Mouse (Mus musculus): ENCODE results near the gene Fut7. TPM values are rescaled to one million over a fixed set of nuclear protein-coding genes. Genes with fewer than 3 reads are reported as not detected.

The Fut7 gene
- polyA plus RNA-seq (2015; fragmentation: Nextera tagmentation; extraction: Ambion mirVana), result 0.17 and 0.41 TPM in 2 replicates

GRCm38 (mm10) chr2:25422587-25423410 is at the start of gene Fut7:
TSS of gene Fut7 (plus strand) at chr2:25423267.
- H3K36me3 ChIP-seq (replicated peaks), result no peaks in the 10 kb centered on the region
- H3K4me2 ChIP-seq, result no peak within 1 kb of the TSS
- H3K4me3 ChIP-seq, result no peak within 1 kb of the TSS
- no peaks in the 10 kb centered on the region; the same call in 1 of the 2 replicates for H3K27me3 ChIP-seq (replicated peaks)
- ATAC-seq (replicated peaks), result no peak
- 70% methylated on average over 17 of the region's 17 CpGs for WGBS
- H3K27ac ChIP-seq, result no peak within 1 kb of the TSS
- peaks cover 2% of the 10 kb centered on the region; the same call in 1 of the 2 replicates for H3K4me1 ChIP-seq
- no peak within 1 kb of the TSS for H3K9ac ChIP-seq
- no peaks in the 10 kb centered on the region for H3K9me3 ChIP-seq

GRCm38 (mm10) chr2:25373431-25373830 is 49.6 kb upstream of the Fut7 start:
- no peaks in the 10 kb centered on the region for H3K36me3 ChIP-seq (replicated peaks)
- no peak overlapping the region for H3K27ac ChIP-seq
- H3K4me3 ChIP-seq, result peak overlapping the region; percentile 54
- peak overlapping the region; percentile 96 for H3K4me2 ChIP-seq
- H3K27me3 ChIP-seq (replicated peaks), result peaks cover 4% of the 10 kb centered on the region; the same call in 1 of the 2 replicates
- no peaks in the 10 kb centered on the region for H3K9me3 ChIP-seq
- 9% methylated on average over 2 of the region's 2 CpGs for WGBS
- ATAC-seq (replicated peaks), result no peak
- peaks cover 21% of the 10 kb centered on the region for H3K4me1 ChIP-seq
- 0 out of 2 replicates have a peak overlapping the region, but pooled peaks have one; percentile 51 for H3K9ac ChIP-seq

- no peak for ATAC-seq (replicated peaks)
- Histone ChIP-seq H3K4me3 (no peak overlapping the region), H3K27ac (no peak overlapping the region), H3K4me1 (peaks cover 19% of the 10 kb centered on the region), H3K9me3 (no peaks in the 10 kb centered on the region), H3K9ac (no peak overlapping the region), H3K27me3 (replicated peaks) (no peaks in the 10 kb centered on the region), H3K4me2 (no peak overlapping the region), H3K36me3 (replicated peaks) (no peaks in the 10 kb centered on the region)
- 61% methylated on average over 4 of the region's 4 CpGs for WGBS
Observed at GRCm38 (mm10) chr2:25376589-25376988, 46.5 kb upstream of the Fut7 start.

- Histone ChIP-seq H3K4me1 (no peaks in the 10 kb centered on the region), H3K36me3 (replicated peaks) (no peaks in the 10 kb centered on the region), H3K9me3 (no peaks in the 10 kb centered on the region), H3K9ac (no peak overlapping the region), H3K4me2 (no peak overlapping the region), H3K4me3 (no peak overlapping the region), H3K27me3 (replicated peaks) (no peaks in the 10 kb centered on the region), H3K27ac (no peak overlapping the region)
- WGBS, result 83% methylated on average over 5 of the region's 5 CpGs
- no peak for ATAC-seq (replicated peaks)
Observed at GRCm38 (mm10) chr2:25384492-25384891, 38.6 kb upstream of the Fut7 start.

- Histone ChIP-seq H3K36me3 (replicated peaks) (no peaks in the 10 kb centered on the region), H3K9ac (no peak overlapping the region), H3K4me1 (peaks cover 10% of the 10 kb centered on the region), H3K9me3 (no peaks in the 10 kb centered on the region), H3K4me2 (no peak overlapping the region), H3K4me3 (no peak overlapping the region), H3K27ac (no peak overlapping the region), H3K27me3 (replicated peaks) (peaks cover 22% of the 10 kb centered on the region)
- ATAC-seq (replicated peaks), result no peak
- WGBS, result 70% methylated on average over 5 of the region's 5 CpGs
Observed at GRCm38 (mm10) chr2:25391266-25391665, 31.8 kb upstream of the Fut7 start.

GRCm38 (mm10) chr2:25394281-25395221 is 28.5 kb upstream of the Fut7 start:
- Histone ChIP-seq H3K36me3 (replicated peaks) (no peaks in the 10 kb centered on the region), H3K4me1 (peaks cover 11% of the 10 kb centered on the region), H3K27me3 (replicated peaks) (peaks cover 55% of the 10 kb centered on the region), H3K9ac (no peak overlapping the region), H3K9me3 (no peaks in the 10 kb centered on the region), H3K4me3 (no peak overlapping the region), H3K4me2 (no peak overlapping the region), H3K27ac (0 out of 2 replicates have a peak overlapping the region, but pooled peaks have one; percentile 25)
- peak; percentile 34; the same call in 1 of the 2 replicates for ATAC-seq (replicated peaks)
- WGBS, result 27% methylated on average over 3 of the region's 3 CpGs

- ATAC-seq (replicated peaks), result no peak
- peaks cover 65% of the 10 kb centered on the region for H3K27me3 ChIP-seq (replicated peaks)
Observed at GRCm38 (mm10) chr2:25395721-25396596, 27.1 kb upstream of the Fut7 start, which contains the start of gene Entpd2. TSS of gene Entpd2 (plus strand) at chr2:25395874.

GRCm38 (mm10) chr2:25396597-25396983 is 26.5 kb upstream of the Fut7 start:
- peak overlapping the region; percentile 57 for H3K4me2 ChIP-seq
- peaks cover 20% of the 10 kb centered on the region for H3K4me1 ChIP-seq
- H3K9me3 ChIP-seq, result no peaks in the 10 kb centered on the region
- no peak for ATAC-seq (replicated peaks)
- 33% methylated on average over 3 of the region's 3 CpGs for WGBS
- H3K4me3 ChIP-seq, result 0 out of 2 replicates have a peak overlapping the region, but pooled peaks have one; percentile 37
- H3K27ac ChIP-seq, result no peak overlapping the region
- no peak overlapping the region for H3K9ac ChIP-seq
- H3K27me3 ChIP-seq (replicated peaks), result peaks cover 65% of the 10 kb centered on the region
- no peaks in the 10 kb centered on the region for H3K36me3 ChIP-seq (replicated peaks)

More at GRCm38 (mm10) chr2:25395721-25396596, 27.1 kb upstream of the Fut7 start, which contains the start of gene Entpd2:
- H3K9me3 ChIP-seq, result no peaks in the 10 kb centered on the region
- WGBS, result 1% methylated on average over 57 of the region's 57 CpGs
- peaks cover 20% of the 10 kb centered on the region for H3K4me1 ChIP-seq
- no peaks in the 10 kb centered on the region for H3K36me3 ChIP-seq (replicated peaks)
- peak within 1 kb of the TSS; percentile 37 for H3K4me3 ChIP-seq
- H3K27ac ChIP-seq, result no peak within 1 kb of the TSS
- peak within 1 kb of the TSS; percentile 57 for H3K4me2 ChIP-seq
- H3K9ac ChIP-seq, result peak within 1 kb of the TSS; percentile 25

GRCm38 (mm10) chr2:25397010-25397409 is 26.1 kb upstream of the Fut7 start:
- Histone ChIP-seq H3K9ac (no peak overlapping the region), H3K27me3 (replicated peaks) (peaks cover 65% of the 10 kb centered on the region), H3K4me2 (no peak overlapping the region), H3K36me3 (replicated peaks) (no peaks in the 10 kb centered on the region), H3K27ac (no peak overlapping the region), H3K9me3 (no peaks in the 10 kb centered on the region), H3K4me3 (no peak overlapping the region), H3K4me1 (peaks cover 20% of the 10 kb centered on the region)
- no peak for ATAC-seq (replicated peaks)
- WGBS, result 59% methylated on average over 1 of the region's 1 CpGs

- peaks cover 65% of the 10 kb centered on the region for H3K27me3 ChIP-seq (replicated peaks)
- no peak overlapping the region for H3K4me2 ChIP-seq
- WGBS, result 92% methylated on average over 7 of the region's 7 CpGs
- H3K9ac ChIP-seq, result no peak overlapping the region
- no peaks in the 10 kb centered on the region for H3K9me3 ChIP-seq
- H3K36me3 ChIP-seq (replicated peaks), result no peaks in the 10 kb centered on the region
- peaks cover 24% of the 10 kb centered on the region for H3K4me1 ChIP-seq
- H3K4me3 ChIP-seq, result no peak overlapping the region
- ATAC-seq (replicated peaks), result no peak
- H3K27ac ChIP-seq, result no peak overlapping the region
Observed at GRCm38 (mm10) chr2:25398065-25398464, 25.0 kb upstream of the Fut7 start.

- H3K9me3 ChIP-seq, result no peaks in the 10 kb centered on the region
- H3K27ac ChIP-seq, result no peak within 1 kb of the TSS
- no peak for ATAC-seq (replicated peaks)
- 72% methylated on average over 8 of the region's 8 CpGs for WGBS
- H3K27me3 ChIP-seq (replicated peaks), result peaks cover 65% of the 10 kb centered on the region
- peak within 1 kb of the TSS; percentile 71 for H3K4me2 ChIP-seq
- H3K9ac ChIP-seq, result no peak within 1 kb of the TSS
- peak within 1 kb of the TSS; percentile 34; the same call in 1 of the 2 replicates for H3K4me3 ChIP-seq
- no peaks in the 10 kb centered on the region for H3K36me3 ChIP-seq (replicated peaks)
- peaks cover 28% of the 10 kb centered on the region for H3K4me1 ChIP-seq
Observed at GRCm38 (mm10) chr2:25399051-25399450, 24.0 kb upstream of the Fut7 start, which contains the start of gene Npdc1. TSS of gene Npdc1 (plus strand) at chr2:25399351.
